Mouse (Mus musculus): ENCODE measurements at regions not wholly inside any gene's neighbourhood (a gene's known extent, or its start where the extent isn't known, plus 50 kb on each side); places are given as distances from the start of the nearest gene placed in this dataset.

DNA sequence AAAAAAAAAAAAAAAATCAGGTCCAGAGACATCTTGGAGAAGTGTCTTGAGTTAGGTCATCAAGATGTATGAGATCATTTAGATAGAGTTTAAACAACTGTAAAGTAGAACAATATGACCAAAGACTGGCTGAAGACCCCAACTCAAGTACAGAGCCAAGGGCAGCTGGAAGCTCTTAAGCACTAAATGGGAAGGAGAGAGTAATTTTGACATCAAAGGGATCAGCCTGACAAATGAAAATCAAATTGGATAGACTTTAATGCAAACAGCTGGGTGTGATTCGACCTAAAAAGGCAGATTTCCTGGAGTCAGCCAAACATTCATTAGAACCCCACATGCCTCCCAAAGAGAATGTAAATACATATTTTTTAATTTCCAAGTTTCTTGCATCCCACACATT, 372.3 kb upstream of the Tle4 start:
- 45% methylated on average over 1 of the region's 1 CpGs for WGBS
- ATAC-seq (replicated peaks; ENCODE audit: extremely low read depth, insufficient read depth, low FRiP score), result no peak

GRCm38 (mm10) chr19:14968283-14968682, 370.4 kb upstream of the Tle4 start:
- no peak overlapping the region for H3K4me2 ChIP-seq (ENCODE audit: low read depth, low read length)
- no peak for ATAC-seq (replicated peaks; ENCODE audit: extremely low read depth, insufficient read depth, low FRiP score)
- H3K9me3 ChIP-seq (replicated peaks; ENCODE audit: control insufficient read depth, low read length), result no peaks in the 10 kb centered on the region
- no peak overlapping the region for H3K27ac ChIP-seq (ENCODE audit: low read length)
- no peak overlapping the region for H3K9ac ChIP-seq (ENCODE audit: low read length)
- H3K36me3 ChIP-seq (ENCODE audit: control insufficient read depth, insufficient read depth), result no peaks in the 10 kb centered on the region
- WGBS, result 81% methylated on average over 3 of the region's 3 CpGs
- no peaks in the 10 kb centered on the region; the same call in 1 of the 2 replicates for H3K27me3 ChIP-seq (ENCODE audit: control insufficient read depth, insufficient read depth, low read length)
- H3K4me1 ChIP-seq (ENCODE audit: control insufficient read depth, insufficient read depth, low read length), result no peaks in the 10 kb centered on the region
- H3K4me3 ChIP-seq (ENCODE audit: low read length), result no peak overlapping the region

More for the DNA sequence above, 372.3 kb upstream of the Tle4 start:
- no peaks in the 10 kb centered on the region for H3K4me1 ChIP-seq (ENCODE audit: control insufficient read depth, insufficient read depth, low read length)
- H3K4me2 ChIP-seq (ENCODE audit: low read depth, low read length), result no peak overlapping the region
- H3K9ac ChIP-seq (ENCODE audit: low read length), result no peak overlapping the region
- no peak overlapping the region for H3K4me3 ChIP-seq (ENCODE audit: low read length)
- no peak overlapping the region for H3K27ac ChIP-seq (ENCODE audit: low read length)
- no peaks in the 10 kb centered on the region for H3K36me3 ChIP-seq (ENCODE audit: control insufficient read depth, insufficient read depth)
- no peaks in the 10 kb centered on the region; the same call in 1 of the 2 replicates for H3K27me3 ChIP-seq (ENCODE audit: control insufficient read depth, insufficient read depth, low read length)
- no peaks in the 10 kb centered on the region for H3K9me3 ChIP-seq (replicated peaks; ENCODE audit: control insufficient read depth, low read length)

DNA sequence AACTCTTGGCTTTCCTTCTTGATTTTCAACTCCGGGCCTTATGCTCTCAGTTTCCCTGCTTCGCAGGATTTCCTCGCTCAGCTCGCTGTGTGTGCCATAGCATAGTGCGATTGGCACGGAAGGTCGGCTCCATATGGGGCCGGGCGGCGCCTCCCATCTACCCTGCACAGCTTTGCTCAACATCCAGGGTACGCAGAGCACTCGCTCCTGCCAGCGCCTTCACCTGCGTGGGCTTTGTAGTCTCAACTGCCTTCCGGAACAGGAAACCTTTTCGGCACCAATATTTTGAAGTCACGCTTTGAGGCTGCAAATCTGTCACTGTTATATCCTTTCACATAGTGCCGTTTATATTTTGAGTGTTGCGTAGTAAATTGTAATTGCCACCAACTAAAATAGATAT, 359.9 kb upstream of the Tle4 start:
- Histone ChIP-seq H3K27me3 (ENCODE audit: control insufficient read depth, insufficient read depth, low read length) (no peaks in the 10 kb centered on the region), H3K4me3 (ENCODE audit: low read length) (no peak overlapping the region), H3K27ac (ENCODE audit: low read length) (no peak overlapping the region), H3K36me3 (ENCODE audit: control insufficient read depth, insufficient read depth) (no peaks in the 10 kb centered on the region), H3K4me2 (ENCODE audit: low read depth, low read length) (no peak overlapping the region), H3K9me3 (replicated peaks; ENCODE audit: control insufficient read depth, low read length) (no peaks in the 10 kb centered on the region), H3K4me1 (ENCODE audit: control insufficient read depth, insufficient read depth, low read length) (no peaks in the 10 kb centered on the region; the same call in 1 of the 2 replicates), H3K9ac (ENCODE audit: low read length) (no peak overlapping the region)
- 92% methylated on average over 19 of the region's 19 CpGs for WGBS
- no peak for ATAC-seq (replicated peaks; ENCODE audit: extremely low read depth, insufficient read depth, low FRiP score)

- Histone ChIP-seq H3K4me2 (ENCODE audit: low read depth, low read length) (no peak overlapping the region), H3K36me3 (ENCODE audit: control insufficient read depth, insufficient read depth) (no peaks in the 10 kb centered on the region), H3K27me3 (ENCODE audit: control insufficient read depth, insufficient read depth, low read length) (no peaks in the 10 kb centered on the region), H3K27ac (ENCODE audit: low read length) (no peak overlapping the region), H3K4me1 (ENCODE audit: control insufficient read depth, insufficient read depth, low read length) (no peaks in the 10 kb centered on the region; the same call in 1 of the 2 replicates), H3K9me3 (replicated peaks; ENCODE audit: control insufficient read depth, low read length) (no peaks in the 10 kb centered on the region), H3K9ac (ENCODE audit: low read length) (no peak overlapping the region), H3K4me3 (ENCODE audit: low read length) (no peak overlapping the region)
- no peak for ATAC-seq (replicated peaks; ENCODE audit: extremely low read depth, insufficient read depth, low FRiP score)
- WGBS, result 59% methylated on average over 10 of the region's 10 CpGs
These were observed 359.3 kb upstream of the Tle4 start for GRCm38 (mm10) chr19:14957154-14957553.

DNA sequence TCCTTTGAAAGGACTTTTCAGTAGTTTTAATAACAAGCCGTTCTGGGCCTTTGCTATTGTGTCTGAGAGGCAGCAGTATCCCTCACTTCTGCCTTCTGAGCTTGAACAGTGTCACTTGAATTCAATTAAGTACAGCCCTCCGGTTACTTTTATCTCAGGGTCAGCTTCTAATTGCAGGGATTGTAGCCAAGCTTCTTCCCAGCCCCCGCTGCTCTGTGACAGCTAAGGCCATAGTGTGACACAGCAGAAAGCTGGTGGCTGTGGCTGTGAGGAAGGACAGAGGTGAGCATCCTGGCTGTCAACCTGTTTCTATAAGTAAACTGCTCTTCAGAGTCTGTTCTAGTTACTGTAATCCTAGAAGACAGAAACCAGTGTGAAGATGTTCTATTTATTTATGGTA, 358.5 kb upstream of the Tle4 start:
- no peak overlapping the region for H3K27ac ChIP-seq (ENCODE audit: low read length)
- H3K9me3 ChIP-seq (replicated peaks; ENCODE audit: control insufficient read depth, low read length), result no peaks in the 10 kb centered on the region
- no peak overlapping the region for H3K4me2 ChIP-seq (ENCODE audit: low read depth, low read length)
- no peaks in the 10 kb centered on the region for H3K27me3 ChIP-seq (ENCODE audit: control insufficient read depth, insufficient read depth, low read length)
- 13% methylated on average over 3 of the region's 3 CpGs for WGBS
- no peak overlapping the region for H3K4me3 ChIP-seq (ENCODE audit: low read length)
- no peak for ATAC-seq (replicated peaks; ENCODE audit: extremely low read depth, insufficient read depth, low FRiP score)
- H3K36me3 ChIP-seq (ENCODE audit: control insufficient read depth, insufficient read depth), result no peaks in the 10 kb centered on the region
- no peak overlapping the region for H3K9ac ChIP-seq (ENCODE audit: low read length)
- no peaks in the 10 kb centered on the region; the same call in 1 of the 2 replicates for H3K4me1 ChIP-seq (ENCODE audit: control insufficient read depth, insufficient read depth, low read length)

- Histone ChIP-seq H3K27ac (ENCODE audit: low read length) (no peak overlapping the region), H3K9me3 (replicated peaks; ENCODE audit: control insufficient read depth, low read length) (no peaks in the 10 kb centered on the region), H3K4me1 (ENCODE audit: control insufficient read depth, insufficient read depth, low read length) (no peaks in the 10 kb centered on the region; the same call in 1 of the 2 replicates), H3K4me2 (ENCODE audit: low read depth, low read length) (no peak overlapping the region), H3K4me3 (ENCODE audit: low read length) (no peak overlapping the region), H3K27me3 (ENCODE audit: control insufficient read depth, insufficient read depth, low read length) (no peaks in the 10 kb centered on the region), H3K36me3 (ENCODE audit: control insufficient read depth, insufficient read depth) (no peaks in the 10 kb centered on the region), H3K9ac (ENCODE audit: low read length) (no peak overlapping the region)
- 46% methylated on average over 3 of the region's 3 CpGs for WGBS
- ATAC-seq (replicated peaks; ENCODE audit: extremely low read depth, insufficient read depth, low FRiP score), result no peak
These were observed 358.1 kb upstream of the Tle4 start for GRCm38 (mm10) chr19:14955969-14956368.

DNA sequence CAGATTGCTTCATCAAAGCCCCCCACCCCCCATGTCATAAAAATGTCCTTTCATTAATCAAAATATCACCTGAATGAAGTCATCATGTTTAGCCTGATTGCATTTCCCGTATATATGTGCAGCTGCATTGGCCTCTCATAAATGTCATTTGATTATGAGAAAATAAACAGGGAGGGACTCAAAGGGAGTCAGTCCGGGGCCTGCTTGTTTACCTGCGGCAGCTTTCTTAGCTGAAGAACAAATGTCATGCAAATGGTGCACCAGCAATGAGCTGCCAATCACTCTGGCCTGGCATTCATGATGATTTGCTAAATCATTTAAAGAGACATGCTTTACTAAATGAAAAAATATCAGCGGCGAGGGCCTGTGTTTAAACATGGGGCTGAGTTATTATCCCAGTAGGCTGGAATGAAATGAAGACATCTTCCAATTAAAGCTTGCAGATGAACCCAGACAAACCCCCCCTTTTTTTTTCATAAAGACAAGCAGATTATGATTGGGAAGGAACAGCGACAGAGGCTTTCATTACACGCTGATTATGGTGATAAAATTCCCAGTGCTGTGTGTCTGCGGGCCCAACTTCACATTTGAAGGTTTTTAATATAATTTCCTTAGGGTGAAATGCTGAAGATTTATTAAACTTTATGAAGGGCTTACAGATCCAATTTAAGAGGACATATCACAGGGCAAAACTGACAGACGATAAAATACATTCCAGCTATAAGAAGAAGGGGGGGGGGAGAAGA, 342.5 kb upstream of the Tle4 start:
- H3K9me3 ChIP-seq (replicated peaks; ENCODE audit: control insufficient read depth, low read length), result no peaks in the 10 kb centered on the region
- H3K9ac ChIP-seq (ENCODE audit: low read length), result no peak overlapping the region
- H3K27me3 ChIP-seq (ENCODE audit: control insufficient read depth, insufficient read depth, low read length), result no peaks in the 10 kb centered on the region
- no peak for ATAC-seq (replicated peaks; ENCODE audit: extremely low read depth, insufficient read depth, low FRiP score)
- H3K4me1 ChIP-seq (ENCODE audit: control insufficient read depth, insufficient read depth, low read length), result no peaks in the 10 kb centered on the region
- no peak overlapping the region for H3K4me3 ChIP-seq (ENCODE audit: low read length)
- no peak overlapping the region for H3K27ac ChIP-seq (ENCODE audit: low read length)
- WGBS, result 78% methylated on average over 9 of the region's 9 CpGs
- H3K4me2 ChIP-seq (ENCODE audit: low read depth, low read length), result no peak overlapping the region
- no peaks in the 10 kb centered on the region for H3K36me3 ChIP-seq (ENCODE audit: control insufficient read depth, insufficient read depth)

- WGBS, result 63% methylated on average over 1 of the region's 1 CpGs
- no peaks in the 10 kb centered on the region for H3K4me1 ChIP-seq (ENCODE audit: control insufficient read depth, insufficient read depth, low read length)
- no peak for ATAC-seq (replicated peaks; ENCODE audit: extremely low read depth, insufficient read depth, low FRiP score)
These were observed 324.4 kb upstream of the Tle4 start for GRCm38 (mm10) chr19:14922238-14922637.

DNA sequence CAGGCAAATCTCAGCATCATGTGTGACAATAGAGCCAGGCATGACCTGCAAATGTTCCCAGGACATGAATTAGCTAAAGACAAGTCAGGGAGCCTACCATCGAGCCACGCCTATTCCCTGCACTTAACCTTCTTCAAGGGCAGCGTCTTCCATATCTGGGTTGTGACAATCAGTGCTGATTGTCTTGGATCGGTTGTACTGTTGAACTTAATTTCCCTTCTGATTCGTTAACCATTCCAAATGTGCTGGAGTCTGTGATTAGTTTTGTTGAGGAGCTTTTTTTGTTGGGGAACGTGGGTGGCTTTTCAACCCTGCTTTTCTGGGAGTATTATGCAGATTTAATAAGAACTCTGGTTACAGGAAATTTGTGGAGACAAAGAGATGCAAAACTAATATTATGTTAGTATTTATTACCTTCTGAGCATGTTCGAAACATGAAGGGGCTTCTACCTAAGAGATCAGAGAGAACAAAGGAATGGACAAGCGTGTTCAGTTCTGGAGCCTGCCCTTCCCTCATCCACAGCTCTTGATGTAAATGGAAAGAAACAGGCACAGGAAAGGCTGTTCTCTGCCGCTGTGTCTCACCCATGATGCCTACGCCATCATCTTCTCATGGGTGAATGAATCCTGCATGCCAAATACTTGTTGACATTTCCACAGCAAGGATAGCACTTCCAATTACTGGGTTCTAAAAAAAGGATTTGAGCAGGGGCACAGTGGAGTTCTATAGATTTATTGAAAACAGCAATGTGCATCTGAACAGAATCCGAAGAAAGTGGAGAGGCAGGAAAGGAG, 313.4 kb upstream of the Tle4 start:
- Histone ChIP-seq H3K36me3 (ENCODE audit: control insufficient read depth, insufficient read depth) (no peaks in the 10 kb centered on the region), H3K9ac (ENCODE audit: low read length) (no peak overlapping the region), H3K4me2 (ENCODE audit: low read depth, low read length) (no peak overlapping the region), H3K4me1 (ENCODE audit: control insufficient read depth, insufficient read depth, low read length) (no peaks in the 10 kb centered on the region), H3K27me3 (ENCODE audit: control insufficient read depth, insufficient read depth, low read length) (no peaks in the 10 kb centered on the region), H3K4me3 (ENCODE audit: low read length) (no peak overlapping the region), H3K9me3 (replicated peaks; ENCODE audit: control insufficient read depth, low read length) (no peaks in the 10 kb centered on the region), H3K27ac (ENCODE audit: low read length) (no peak overlapping the region)
- 83% methylated on average over 11 of the region's 11 CpGs for WGBS
- no peak for ATAC-seq (replicated peaks; ENCODE audit: extremely low read depth, insufficient read depth, low FRiP score)

More at GRCm38 (mm10) chr19:14922238-14922637, 324.4 kb upstream of the Tle4 start:
- Histone ChIP-seq H3K27me3 (ENCODE audit: control insufficient read depth, insufficient read depth, low read length) (no peaks in the 10 kb centered on the region), H3K9ac (ENCODE audit: low read length) (no peak overlapping the region), H3K9me3 (replicated peaks; ENCODE audit: control insufficient read depth, low read length) (no peaks in the 10 kb centered on the region), H3K27ac (ENCODE audit: low read length) (no peak overlapping the region), H3K36me3 (ENCODE audit: control insufficient read depth, insufficient read depth) (no peaks in the 10 kb centered on the region), H3K4me2 (ENCODE audit: low read depth, low read length) (no peak overlapping the region), H3K4me3 (ENCODE audit: low read length) (no peak overlapping the region)
